Mouse (Mus musculus) megakaryocyte-erythroid progenitor cell, adult 5-6 weeks (primary cell): Measurements from ENCODE around the gene Plb1. TPM values are rescaled to one million over a fixed set of nuclear protein-coding genes. Genes with fewer than 3 reads are reported as not detected.

ENCODE experiments used
- ATAC-seq: replicated peaks from 2 replicates; pipeline ENCODE4 v1.8.0; 2016; ENCODE audit warnings: mild to moderate bottlenecking, inconsistent platforms; ENCODE audit not compliant: severe bottlenecking, poor library complexity, low FRiP score, low TSS enrichment
- total RNA-seq, 2 experiments: library from RNA; stranded (forward) in 1 of 2; stranded (reverse) in 1 of 2; fragments of 200-1000, 215-1000 nt in 1 of 2; fragments of >200 nt in 1 of 2; fragmentation: Nextera tagmentation in 1 of 2; gene quantifications; 2 replicates each; pipeline ENCODE4 v1.2.3; 2014 to 2017

Gene Plb1
- total RNA-seq, 2 experiments from 2014 or later: not detected

DNA sequence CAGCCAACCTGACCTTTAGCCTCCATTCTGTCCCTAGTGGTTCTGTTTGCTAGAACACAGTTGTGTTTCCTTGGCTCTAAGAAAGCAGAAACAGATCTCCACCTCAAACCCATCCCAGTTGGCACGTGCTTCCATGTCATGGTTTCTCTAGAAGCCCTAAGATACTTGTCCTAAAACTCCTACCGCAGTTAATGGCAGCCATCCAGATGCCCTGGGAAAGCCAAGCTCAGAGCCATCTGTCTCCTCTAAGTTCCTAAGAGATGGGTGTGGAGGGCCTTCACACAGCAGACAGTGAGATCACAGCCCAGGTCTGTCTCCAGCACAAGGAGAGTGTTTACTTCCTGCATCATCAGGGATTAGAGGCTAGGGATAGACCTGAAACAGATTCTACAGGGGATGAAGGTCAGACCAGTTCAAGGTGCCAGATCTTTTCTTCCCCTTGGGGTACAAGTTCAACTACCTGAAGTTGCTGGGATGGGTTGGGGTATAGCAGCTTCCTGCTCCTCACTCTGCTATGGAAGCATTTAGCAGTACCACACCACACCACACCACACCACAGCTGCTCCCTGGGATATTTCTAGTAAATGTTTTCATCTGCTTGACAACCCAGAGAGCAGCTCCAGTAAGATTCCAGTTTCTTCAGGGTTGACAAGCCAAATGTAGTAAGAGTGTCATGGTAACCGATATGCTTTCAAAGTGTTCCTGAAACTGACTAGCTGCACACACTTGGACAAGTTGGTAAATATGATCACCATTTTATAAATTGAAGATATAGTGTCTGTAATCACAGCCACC is 129.1 kb downstream of the Plb1 start:
- ATAC-seq: no peak

DNA sequence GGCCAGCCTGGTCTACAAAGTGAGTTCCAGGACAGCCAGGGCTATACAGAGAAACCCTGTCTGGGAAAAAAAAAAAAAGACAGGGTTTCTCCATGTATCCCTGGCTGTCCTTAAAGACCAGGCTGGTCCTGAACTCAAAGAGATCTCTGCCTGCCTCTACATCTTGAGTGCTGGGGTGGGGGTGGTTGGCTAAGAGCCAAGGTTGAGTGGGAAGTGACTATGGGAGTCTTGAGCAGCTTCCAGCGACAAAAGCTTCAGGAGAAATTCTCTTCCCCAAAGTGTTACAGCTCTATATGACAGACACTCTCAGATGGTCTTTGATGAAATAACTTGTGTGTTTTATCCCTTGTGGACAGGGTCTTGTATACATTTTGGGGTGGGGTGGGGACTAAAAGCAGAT is 136.9 kb downstream of the Plb1 start:
- ATAC-seq: no peak

DNA sequence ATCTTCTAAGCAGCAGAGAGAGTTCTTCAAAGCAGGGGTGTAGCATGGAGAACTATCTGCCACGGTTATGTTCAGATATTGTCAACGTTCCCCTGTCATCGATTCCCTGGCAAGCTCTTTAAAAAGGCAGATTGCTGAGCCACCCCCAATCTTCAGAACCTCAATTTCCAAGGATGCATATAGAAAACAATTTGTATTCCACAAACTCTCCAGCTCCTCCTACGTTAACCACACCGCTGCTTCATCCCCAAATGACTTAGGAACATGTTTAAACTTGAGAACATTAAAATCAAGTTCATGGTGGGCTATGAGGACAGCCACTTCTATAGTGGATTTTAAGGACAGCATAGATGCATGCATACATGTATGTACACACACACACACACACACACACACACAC is 138.7 kb downstream of the Plb1 start:
- no peak for ATAC-seq

DNA sequence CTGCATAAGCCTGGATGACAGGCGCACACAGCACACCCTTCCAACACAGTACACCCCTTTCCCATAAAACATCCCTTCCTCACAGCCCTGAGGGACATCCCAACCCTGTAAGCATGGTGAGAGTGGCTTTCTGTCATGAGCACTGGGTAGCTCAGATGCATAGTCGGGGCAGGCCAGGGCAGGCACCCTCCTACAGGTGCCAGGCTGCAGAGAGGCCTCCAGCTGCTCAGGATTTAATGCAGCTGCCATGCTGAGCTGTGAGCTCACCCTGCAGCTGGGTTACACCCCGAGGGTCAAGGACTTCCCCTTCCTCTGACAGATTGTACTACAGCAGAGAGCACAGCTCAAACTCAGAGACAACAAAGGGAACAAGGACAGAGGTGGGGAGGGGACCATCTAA is 146.0 kb downstream of the Plb1 start:
- no peak for ATAC-seq

DNA sequence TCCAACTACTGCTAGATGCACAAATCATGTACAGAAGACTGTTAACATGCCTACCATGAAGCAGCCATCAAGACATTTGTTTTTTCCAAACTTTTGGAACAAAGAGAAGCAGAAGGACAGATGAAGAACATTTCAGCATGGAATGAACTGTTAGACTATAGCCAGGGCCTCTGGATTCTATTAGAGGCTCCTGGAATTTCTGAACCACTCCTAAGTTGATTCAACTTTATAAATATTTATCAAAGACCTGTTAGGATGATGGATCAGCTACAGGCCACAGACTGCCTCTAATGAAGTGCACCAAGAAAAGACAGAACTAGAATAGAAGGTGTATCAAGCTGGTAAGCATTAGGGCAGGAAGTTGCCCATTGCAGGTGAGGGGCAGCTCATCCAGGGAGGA is 156.1 kb downstream of the Plb1 start:
- ATAC-seq: no peak

DNA sequence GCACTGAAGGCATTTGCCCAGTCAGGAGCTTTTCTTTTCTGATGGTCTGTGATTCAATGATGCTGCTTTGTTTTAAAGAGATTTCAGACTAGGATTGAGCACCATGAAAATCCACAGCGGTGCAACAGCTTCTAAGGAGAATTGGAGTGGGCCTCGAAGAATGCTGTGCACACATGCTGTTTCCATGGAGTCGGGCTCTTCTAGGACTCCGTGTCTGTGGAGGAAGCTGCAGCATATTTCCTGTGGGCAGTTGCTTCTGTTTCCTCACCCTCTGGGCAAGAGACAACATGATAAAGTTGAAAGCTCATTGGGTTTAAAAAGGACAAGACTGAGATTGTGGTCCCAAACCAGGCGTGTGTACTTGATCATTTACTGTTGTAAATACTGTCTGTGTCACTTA is 157.8 kb downstream of the Plb1 start:
- ATAC-seq: no peak

DNA sequence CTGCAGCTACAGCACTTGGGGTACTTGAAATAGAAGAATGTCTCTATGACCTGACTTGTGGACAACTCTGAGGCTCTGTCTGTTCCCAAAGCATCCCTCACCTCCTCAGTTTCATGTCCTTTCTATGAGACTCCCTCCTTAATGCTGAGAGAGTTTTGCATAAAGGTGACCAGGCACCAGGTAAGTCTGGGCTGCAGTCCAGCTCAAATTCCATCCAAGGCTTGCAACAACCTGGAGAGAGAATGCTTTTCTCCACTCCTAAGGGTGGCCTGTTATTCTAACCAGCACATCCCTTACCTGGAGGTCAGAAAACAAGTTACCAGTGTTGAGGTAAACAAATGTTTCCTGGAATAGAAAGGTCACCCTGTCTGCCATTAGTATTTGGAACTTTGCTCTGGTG is 159.8 kb downstream of the Plb1 start:
- no peak for ATAC-seq

DNA sequence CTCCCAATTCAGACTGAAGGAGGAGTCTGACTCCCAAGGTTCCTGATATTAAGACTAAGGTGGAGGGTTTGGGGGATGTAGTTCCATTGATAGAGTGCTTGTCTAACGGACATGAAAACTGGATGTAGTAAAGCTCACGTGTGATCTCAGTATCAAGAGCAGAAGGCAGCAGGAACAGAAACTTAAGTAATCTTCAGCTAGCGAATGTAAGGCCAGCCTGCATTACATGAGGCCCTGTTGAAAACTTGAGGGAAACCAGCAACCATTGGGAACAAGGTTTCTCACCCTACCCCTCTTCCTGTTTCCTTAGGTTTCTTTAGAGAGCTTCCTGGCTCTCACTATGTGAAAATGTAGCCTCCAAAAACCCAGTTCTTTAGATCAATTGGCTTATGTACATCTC is 162.1 kb downstream of the Plb1 start:
- ATAC-seq: no peak

DNA sequence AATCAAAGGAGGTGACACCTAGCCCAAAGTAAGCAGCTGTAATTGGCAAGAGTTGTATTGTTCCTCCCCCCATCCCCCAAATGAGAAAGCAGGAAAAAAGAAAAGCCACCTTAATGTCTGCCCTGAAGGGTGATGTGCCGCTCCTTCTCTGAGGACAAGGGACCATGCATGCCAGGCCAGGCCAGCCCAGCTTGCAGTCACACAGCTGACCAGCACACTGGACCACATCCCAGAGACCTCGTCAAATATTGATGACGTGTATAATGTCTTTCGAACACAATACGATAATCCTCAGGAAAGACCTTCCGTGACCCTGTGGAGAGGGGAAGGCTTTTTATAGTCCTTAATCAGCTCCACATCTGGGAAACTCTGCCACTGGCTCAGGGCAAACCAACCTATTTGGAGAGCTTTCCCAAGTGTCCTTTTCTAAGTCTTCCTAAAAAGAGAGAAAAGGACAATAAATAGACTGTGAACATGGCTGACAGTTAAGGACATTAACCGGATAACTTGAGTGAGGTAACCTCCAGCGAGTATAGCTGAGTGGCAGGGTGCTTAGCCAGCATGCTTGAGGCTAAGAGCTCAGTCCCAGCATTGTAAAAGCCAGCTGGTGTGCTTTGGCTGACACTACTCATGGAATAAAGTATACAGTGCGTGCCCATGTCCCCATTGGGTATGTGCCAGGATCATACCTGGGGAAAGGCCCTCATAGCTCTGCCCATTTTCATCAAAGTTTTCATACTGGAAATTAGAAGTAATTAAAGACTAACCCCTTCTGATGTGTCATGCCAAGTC is 162.8 kb downstream of the Plb1 start:
- no peak for ATAC-seq

DNA sequence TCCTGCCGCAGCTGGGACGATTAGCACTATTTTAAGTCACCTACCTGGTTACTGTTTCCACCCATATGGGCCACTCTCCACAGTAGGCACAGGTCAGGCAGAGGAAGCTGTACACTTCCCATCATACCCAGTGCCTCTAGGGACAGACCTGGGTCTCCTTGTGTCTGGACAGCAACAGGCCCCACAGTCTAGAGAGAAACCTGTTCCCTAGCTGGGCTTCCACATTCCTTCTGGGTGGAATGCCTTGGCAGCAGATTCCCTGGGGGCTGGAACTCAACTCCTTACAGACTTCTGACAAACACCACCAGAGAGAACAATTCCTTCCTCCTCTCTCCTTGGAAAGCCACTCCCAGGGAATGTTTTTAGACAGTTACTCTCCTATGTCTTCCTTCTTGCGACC is 165.2 kb downstream of the Plb1 start:
- ATAC-seq: no peak

DNA sequence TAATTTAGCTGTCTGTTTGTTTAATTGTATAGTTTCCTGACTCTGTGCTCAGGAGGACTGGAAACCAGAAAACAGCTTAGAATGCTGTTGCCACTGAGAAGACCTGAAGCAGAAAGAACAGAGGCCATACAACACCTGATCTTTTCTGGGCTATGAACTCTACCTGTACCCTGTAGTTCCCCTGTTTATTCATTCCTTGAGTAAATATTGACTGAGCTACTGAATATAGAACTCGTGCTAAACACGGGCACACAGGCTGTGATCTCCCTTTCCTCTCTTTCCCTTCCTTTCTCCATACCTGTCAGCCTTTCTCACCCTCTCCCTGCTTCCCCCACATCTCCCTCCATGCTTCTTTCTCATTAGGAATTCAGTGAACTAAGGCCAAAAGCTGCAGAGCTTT is 168.4 kb downstream of the Plb1 start:
- ATAC-seq: no peak

DNA sequence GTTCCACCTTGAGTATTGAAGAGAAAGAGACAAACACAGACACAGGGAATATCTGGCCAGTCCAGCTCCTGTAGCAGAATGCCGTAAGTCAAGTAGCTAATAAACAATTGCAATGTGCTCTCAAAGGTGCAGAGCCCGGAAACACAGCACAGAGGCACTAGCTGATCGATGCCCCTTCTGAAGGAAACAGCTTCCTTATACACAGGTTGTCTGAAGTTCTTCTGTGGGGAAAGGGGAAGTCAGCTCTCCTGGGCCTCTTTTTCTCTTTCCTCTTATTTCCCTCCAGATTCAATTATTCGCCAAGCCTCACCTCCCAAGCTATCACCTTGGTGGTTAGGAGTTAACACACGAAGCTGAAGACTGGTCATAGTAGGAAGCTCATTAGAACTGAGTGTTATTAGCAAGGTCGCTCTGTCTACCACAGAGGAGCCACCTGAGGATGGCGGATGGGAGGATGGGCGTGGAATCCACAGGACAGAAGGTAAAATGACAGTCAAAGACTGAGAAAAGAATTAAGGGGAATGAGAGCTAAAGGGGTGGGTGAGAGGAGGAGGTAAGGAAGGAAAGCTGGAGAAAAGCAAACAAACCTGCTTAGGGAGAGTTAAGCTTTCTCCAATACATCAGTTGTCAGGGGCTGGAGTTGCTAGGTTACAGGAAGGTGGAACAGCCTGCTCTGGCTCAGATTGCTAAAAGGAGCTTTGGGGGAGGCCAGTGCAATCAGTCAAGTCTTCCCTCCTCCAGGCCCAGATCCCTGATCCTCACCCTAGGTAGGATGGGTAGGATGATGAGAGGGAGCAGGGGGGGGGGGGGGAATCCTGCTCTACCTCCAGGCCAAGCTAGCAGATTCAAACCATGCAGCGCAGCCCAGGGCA is 170.8 kb downstream of the Plb1 start:
- ATAC-seq: no peak

DNA sequence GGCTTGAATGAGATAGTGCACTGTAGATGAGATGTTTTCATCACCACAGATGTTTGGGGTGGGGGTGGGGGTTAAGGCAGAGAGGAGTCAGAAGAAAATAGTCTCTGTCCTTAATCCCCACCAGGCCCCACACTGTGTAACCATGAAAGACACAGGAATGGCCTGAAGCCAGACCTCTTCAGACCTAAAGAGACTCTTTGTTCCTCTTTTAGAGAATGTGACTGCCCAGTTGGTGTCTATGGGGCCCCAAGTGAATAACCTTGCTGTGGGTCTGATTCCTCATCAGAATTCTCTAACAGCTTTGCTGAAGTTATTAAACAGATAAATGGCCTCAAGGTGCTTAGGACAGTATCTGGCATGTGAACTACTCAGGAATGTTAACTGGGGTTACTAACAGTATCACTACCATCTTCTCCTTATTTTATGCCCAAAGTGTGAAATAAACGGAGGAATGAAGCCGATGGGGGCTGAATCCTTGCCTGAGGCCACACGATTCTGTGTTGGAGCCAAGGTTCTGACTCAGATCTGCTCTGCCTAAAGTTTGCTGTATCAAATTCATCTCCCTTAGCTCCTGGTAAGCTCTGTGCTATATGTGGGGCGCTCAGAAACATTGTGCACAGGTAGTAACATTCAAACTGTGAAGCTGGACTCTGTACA is 172.8 kb downstream of the Plb1 start:
- ATAC-seq: no peak

DNA sequence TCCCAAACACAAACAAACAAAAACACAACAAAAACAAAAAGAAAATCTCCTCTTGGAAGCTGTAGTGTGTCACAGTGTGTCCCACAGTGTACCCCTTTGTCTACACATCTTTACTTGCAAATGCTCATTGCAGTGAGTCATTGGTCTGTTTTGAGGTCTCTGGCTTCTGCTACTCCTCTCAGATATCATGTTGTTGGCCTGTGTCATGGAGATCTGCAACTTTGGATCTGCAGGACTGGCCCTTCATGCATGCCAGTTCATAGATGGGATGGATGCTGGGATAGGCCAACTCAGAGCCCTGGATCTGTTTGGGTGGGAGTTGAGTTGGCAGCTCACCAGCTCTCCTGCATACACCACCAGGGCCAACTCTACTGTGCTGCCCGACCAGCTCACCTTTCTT is 176.3 kb downstream of the Plb1 start:
- ATAC-seq: no peak

DNA sequence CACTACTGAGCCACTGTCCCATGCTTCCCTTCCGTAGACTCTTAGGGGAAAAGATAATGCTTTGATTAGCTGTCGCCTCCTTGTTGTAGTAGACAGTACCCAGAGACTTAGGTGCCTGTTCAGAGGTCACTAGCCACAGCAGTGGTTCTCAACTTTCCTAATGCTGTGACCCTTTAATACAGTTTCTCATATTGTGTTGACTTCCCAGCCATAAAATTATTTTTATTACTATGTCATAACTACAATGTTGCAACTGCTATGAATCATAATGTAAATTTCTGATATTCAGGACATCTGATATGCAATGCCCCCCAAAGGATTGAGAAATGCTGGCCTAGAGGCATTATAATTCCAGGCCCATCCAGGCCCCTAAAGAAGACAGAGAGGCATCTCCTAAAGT is 177.2 kb downstream of the Plb1 start:
- ATAC-seq: no peak

DNA sequence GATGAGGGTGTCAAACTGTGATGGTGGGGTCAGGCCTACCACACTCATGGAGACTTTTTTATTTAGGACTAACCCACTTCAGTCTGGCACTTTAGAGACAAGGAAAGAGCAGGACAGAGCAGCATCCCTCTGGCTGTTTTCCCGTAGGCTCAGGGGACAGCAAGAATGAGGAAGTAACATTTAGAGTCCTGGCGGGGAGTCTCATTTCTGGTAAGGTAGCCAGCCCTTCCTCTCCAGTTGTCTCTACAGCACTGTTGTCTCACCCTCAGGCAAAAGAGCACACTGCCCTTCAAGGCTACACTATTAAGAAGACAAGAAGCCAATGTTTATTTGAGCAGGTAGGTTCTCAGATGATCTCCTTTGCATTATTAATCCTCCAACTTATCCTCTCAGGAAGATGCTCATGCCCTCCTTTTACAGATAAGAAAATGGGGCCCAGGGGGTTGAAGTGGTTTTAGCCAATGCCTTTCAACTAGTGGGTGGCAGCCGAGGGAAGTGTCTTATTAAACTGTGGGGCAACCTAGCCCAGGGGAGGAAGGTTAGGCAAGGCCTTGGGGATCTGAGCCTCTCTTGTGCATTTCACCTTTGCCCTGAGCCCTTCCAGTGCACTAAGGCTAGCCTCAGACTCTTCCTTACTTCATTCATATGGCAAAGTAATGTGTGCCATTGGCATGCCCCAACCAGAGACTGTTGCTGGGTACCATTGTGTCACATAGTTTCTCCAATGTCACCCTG is 178.6 kb downstream of the Plb1 start:
- ATAC-seq: no peak

DNA sequence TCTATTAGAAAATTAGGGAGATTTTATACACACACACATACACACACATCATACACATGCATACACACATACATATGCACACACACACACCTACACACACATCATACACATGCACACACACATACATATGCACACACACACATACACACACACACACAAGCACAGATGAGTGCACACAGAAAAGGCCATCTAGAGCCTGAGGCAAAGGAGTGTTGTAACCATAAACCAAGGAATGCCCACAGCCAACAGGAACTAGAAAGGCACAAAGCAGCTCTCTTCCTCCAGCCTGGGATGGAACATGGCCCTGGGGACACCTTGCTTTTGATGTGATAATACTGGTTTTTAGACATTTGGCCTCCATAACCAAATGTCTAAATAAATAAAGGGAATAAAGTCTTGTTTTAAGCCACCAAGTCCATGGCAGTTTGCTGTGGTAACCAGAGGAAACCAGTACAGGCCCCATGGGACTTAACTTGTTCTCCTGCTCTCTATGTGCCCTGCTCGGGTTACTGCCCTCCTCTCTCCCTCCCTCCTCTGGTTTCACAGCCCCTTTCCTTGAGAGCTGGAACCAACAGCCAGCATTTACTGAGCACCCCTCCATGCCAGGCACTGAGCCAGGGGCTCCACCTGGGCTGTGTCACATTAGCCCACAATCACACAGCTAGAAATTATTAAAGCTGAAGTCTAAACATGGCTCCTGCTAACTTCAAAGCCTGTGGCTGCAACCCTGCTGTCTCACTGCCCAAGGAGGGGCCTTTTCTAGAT is 179.9 kb downstream of the Plb1 start:
- ATAC-seq: no peak

DNA sequence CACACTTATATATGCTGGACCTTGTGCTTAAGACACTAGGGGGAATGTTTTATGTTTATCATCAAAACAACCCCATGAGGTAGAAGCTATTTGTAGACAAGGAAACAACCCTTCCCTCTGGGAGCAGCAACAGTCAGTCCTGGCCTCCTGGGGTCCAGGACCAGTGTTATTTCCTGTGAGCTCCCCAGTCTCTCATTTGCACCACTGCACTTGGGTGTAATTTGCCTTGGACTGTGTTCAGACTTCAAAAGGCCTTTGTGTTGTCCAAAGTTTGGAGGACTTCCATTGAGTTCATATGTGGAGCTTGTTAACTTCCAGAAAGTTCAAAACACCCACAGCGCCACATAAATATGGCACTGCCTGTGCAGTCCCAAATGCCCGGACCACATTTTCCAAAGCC is 180.6 kb downstream of the Plb1 start:
- ATAC-seq: no peak
